Mouse (Mus musculus): ENCODE results near the gene Zfp628. TPM values are rescaled to one million over a fixed set of nuclear protein-coding genes. Genes with fewer than 3 reads are reported as not detected.

Gene Zfp628
- polyA plus RNA-seq, 1 experiment from 2014 or later, result 4.8 TPM

- H3K9me3 ChIP-seq (ENCODE audit: control insufficient read depth, low read length), result no peaks in the 10 kb centered on the region
- WGBS, result 33% methylated on average over 2 of the region's 2 CpGs
- DNase-seq (ENCODE audit: low spot score) (peak; percentile 85), ATAC-seq (replicated peaks; ENCODE audit: low FRiP score) (0 out of 2 replicates have a peak, but pooled peaks have one; percentile 26)
- H3K36me3 ChIP-seq (ENCODE audit: control insufficient read depth, insufficient read depth, low read length), result no peaks in the 10 kb centered on the region; the same call in 1 of the 2 replicates
- no peak overlapping the region for H3K4me3 ChIP-seq (ENCODE audit: low read depth, low read length)
- H3K4me2 ChIP-seq (ENCODE audit: low read depth, low read length, severe bottlenecking), result no peak overlapping the region
- no peak overlapping the region for H3K27ac ChIP-seq (ENCODE audit: low read depth, low read length)
- no peak overlapping the region for H3K9ac ChIP-seq (ENCODE audit: low read length)
- no peaks in the 10 kb centered on the region for H3K4me1 ChIP-seq (replicated peaks; ENCODE audit: control insufficient read depth, insufficient read depth, low read length)
- H3K27me3 ChIP-seq (ENCODE audit: control insufficient read depth, insufficient read depth, low read length), result no peaks in the 10 kb centered on the region
Observed at GRCm38 (mm10) chr7:4938456-4938855, 23.4 kb downstream of the Zfp628 start.

DNA sequence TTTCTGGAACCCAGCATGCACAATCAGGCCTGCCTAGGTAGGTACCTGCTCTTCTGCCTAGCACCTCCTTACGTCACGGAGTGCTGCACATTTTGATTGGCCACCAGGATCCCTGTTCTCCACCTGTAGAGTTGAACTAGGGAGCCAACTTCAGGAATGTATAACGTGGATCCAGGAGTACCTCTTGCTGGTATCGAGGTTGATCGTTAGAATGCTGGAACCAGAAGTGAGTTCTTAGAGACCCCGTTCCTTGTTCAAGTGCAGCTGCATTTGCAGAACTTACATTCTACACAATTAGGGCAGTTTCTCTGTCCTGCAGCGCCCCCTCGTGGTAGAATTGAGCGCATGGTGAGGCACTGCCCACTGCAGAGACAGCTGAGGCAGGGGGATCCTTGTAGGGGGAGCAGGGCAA lies 25.1 kb downstream of the Zfp628 start:
- Histone ChIP-seq H3K36me3 (ENCODE audit: control insufficient read depth, insufficient read depth, low read length) (no peaks in the 10 kb centered on the region), H3K4me2 (ENCODE audit: low read depth, low read length, severe bottlenecking) (no peak overlapping the region), H3K4me1 (replicated peaks; ENCODE audit: control insufficient read depth, insufficient read depth, low read length) (no peaks in the 10 kb centered on the region), H3K27ac (ENCODE audit: low read depth, low read length) (no peak overlapping the region), H3K9me3 (ENCODE audit: control insufficient read depth, low read length) (no peaks in the 10 kb centered on the region), H3K9ac (ENCODE audit: low read length) (no peak overlapping the region), H3K27me3 (ENCODE audit: control insufficient read depth, insufficient read depth, low read length) (no peaks in the 10 kb centered on the region), H3K4me3 (ENCODE audit: low read depth, low read length) (no peak overlapping the region)
- ATAC-seq (replicated peaks; ENCODE audit: low FRiP score) (peak; percentile 39; the same call in 1 of the 2 replicates), DNase-seq (ENCODE audit: low spot score) (peak; percentile 90)
- WGBS, result 22% methylated on average over 9 of the region's 9 CpGs

DNA sequence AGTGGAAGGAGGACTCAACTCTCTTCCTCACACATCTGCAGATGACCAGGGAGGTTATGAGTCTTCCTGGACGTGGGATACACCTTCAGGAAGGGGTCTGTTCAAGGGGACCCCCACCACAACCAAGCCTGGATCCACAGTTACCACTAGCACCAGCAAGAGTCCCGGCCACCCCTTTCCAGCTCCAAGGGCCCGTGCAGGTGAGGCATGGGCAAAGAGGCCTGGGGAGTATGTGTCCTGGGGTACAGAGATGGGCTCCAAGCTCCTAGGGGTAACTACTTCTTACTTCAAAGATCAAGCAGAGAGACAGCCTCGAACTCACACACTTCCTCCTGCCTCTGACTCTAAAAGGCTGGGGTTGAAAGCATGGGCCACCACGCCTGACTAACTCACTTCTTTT lies 27.7 kb downstream of the Zfp628 start:
- Histone ChIP-seq H3K27ac (ENCODE audit: low read depth, low read length) (no peak overlapping the region), H3K4me1 (replicated peaks; ENCODE audit: control insufficient read depth, insufficient read depth, low read length) (no peaks in the 10 kb centered on the region), H3K9me3 (ENCODE audit: control insufficient read depth, low read length) (no peaks in the 10 kb centered on the region), H3K27me3 (ENCODE audit: control insufficient read depth, insufficient read depth, low read length) (no peaks in the 10 kb centered on the region), H3K9ac (ENCODE audit: low read length) (no peak overlapping the region), H3K4me3 (ENCODE audit: low read depth, low read length) (no peak overlapping the region), H3K4me2 (ENCODE audit: low read depth, low read length, severe bottlenecking) (no peak overlapping the region), H3K36me3 (ENCODE audit: control insufficient read depth, insufficient read depth, low read length) (no peaks in the 10 kb centered on the region)
- 62% methylated on average over 5 of the region's 5 CpGs for WGBS
- no peak for ATAC-seq (replicated peaks; ENCODE audit: low FRiP score)
- DNase-seq (ENCODE audit: low spot score), result no peak

DNA sequence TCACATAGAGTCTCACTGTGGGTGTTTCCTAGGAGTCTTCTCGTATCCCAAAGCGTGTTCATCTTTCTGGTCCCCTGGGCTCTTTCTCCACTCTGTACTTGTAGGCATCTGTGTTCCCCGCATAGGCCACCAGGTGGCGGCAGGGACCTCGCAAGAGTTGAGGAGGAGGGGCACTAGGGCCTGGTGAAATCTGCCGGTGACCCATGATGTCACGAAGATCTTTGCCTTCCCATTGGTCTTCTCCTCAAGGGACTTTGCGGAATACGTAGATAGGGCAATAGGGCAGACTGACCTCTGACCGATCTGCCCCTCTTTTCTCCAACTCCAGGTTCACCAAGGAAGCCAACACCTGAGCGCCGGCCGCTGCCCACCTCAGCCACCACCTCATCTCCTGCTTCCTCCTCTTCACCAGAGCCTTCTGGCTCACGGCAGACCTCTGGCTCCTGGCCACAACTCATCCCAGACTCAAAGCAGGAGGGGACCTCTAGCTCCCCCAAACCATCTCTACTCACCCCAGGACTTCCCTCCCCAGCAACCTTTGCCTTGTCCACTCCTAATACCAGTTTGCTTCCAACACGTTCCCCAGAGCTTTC lies 28.3 kb downstream of the Zfp628 start:
- H3K36me3 ChIP-seq (ENCODE audit: control insufficient read depth, insufficient read depth, low read length), result no peaks in the 10 kb centered on the region
- no peaks in the 10 kb centered on the region for H3K4me1 ChIP-seq (replicated peaks; ENCODE audit: control insufficient read depth, insufficient read depth, low read length)
- H3K4me3 ChIP-seq (ENCODE audit: low read depth, low read length), result peak overlapping the region; percentile 5; the same call in 1 of the 2 replicates
- H3K9ac ChIP-seq (ENCODE audit: low read length), result no peak overlapping the region
- ATAC-seq (replicated peaks; ENCODE audit: low FRiP score) (peak; percentile 71), DNase-seq (ENCODE audit: low spot score) (peak; percentile 94)
- 21% methylated on average over 15 of the region's 15 CpGs for WGBS
- no peaks in the 10 kb centered on the region for H3K27me3 ChIP-seq (ENCODE audit: control insufficient read depth, insufficient read depth, low read length)
- peak overlapping the region; percentile 29; the same call in 1 of the 2 replicates for H3K4me2 ChIP-seq (ENCODE audit: low read depth, low read length, severe bottlenecking)
- H3K27ac ChIP-seq (ENCODE audit: low read depth, low read length), result no peak overlapping the region
- no peaks in the 10 kb centered on the region for H3K9me3 ChIP-seq (ENCODE audit: control insufficient read depth, low read length)

- no peak for ATAC-seq (replicated peaks; ENCODE audit: low FRiP score)
- H3K4me2 ChIP-seq (ENCODE audit: low read depth, low read length, severe bottlenecking), result no peak overlapping the region
- H3K4me1 ChIP-seq (replicated peaks; ENCODE audit: control insufficient read depth, insufficient read depth, low read length), result no peaks in the 10 kb centered on the region
- no peak overlapping the region for H3K9ac ChIP-seq (ENCODE audit: low read length)
- WGBS, result 58% methylated on average over 2 of the region's 2 CpGs
- no peak overlapping the region for H3K4me3 ChIP-seq (ENCODE audit: low read depth, low read length)
- H3K36me3 ChIP-seq (ENCODE audit: control insufficient read depth, insufficient read depth, low read length), result no peaks in the 10 kb centered on the region
- H3K9me3 ChIP-seq (ENCODE audit: control insufficient read depth, low read length), result no peaks in the 10 kb centered on the region
- no peaks in the 10 kb centered on the region for H3K27me3 ChIP-seq (ENCODE audit: control insufficient read depth, insufficient read depth, low read length)
- DNase-seq (ENCODE audit: low spot score), result no peak
- H3K27ac ChIP-seq (ENCODE audit: low read depth, low read length), result no peak overlapping the region
Observed at GRCm38 (mm10) chr7:4947855-4948254, 32.8 kb downstream of the Zfp628 start.

DNA sequence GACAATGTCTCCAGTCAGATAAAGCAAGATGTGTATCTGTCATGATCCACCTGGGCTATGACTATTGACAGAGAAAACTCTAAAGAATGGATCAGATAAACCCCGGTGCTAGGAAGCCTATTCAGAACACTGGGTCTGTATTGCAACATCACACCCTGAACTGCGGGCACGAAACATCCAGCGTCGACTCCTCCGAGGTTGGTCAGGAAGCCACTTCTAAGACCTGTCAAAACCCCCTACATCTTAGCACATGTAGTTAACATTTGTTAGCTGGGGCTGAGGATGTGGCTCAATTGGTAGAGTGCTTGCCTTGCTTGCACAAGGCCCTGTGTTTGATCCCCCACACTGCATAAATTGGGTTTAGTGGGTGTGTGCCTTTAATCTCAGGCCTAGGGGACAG lies 33.4 kb downstream of the Zfp628 start:
- DNase-seq (ENCODE audit: low spot score), result no peak
- Histone ChIP-seq H3K36me3 (ENCODE audit: control insufficient read depth, insufficient read depth, low read length) (no peaks in the 10 kb centered on the region), H3K27ac (ENCODE audit: low read depth, low read length) (no peak overlapping the region), H3K9ac (ENCODE audit: low read length) (no peak overlapping the region), H3K9me3 (ENCODE audit: control insufficient read depth, low read length) (no peaks in the 10 kb centered on the region), H3K4me3 (ENCODE audit: low read depth, low read length) (no peak overlapping the region), H3K4me2 (ENCODE audit: low read depth, low read length, severe bottlenecking) (no peak overlapping the region), H3K4me1 (replicated peaks; ENCODE audit: control insufficient read depth, insufficient read depth, low read length) (no peaks in the 10 kb centered on the region), H3K27me3 (ENCODE audit: control insufficient read depth, insufficient read depth, low read length) (no peaks in the 10 kb centered on the region)
- ATAC-seq (replicated peaks; ENCODE audit: low FRiP score), result no peak
- 89% methylated on average over 6 of the region's 6 CpGs for WGBS

- ATAC-seq (replicated peaks; ENCODE audit: low FRiP score), result no peak
- H3K4me3 ChIP-seq (ENCODE audit: low read depth, low read length), result no peak overlapping the region
- H3K9me3 ChIP-seq (ENCODE audit: control insufficient read depth, low read length), result no peaks in the 10 kb centered on the region
- no peak overlapping the region for H3K9ac ChIP-seq (ENCODE audit: low read length)
- no peak overlapping the region for H3K4me2 ChIP-seq (ENCODE audit: low read depth, low read length, severe bottlenecking)
- no peaks in the 10 kb centered on the region for H3K4me1 ChIP-seq (replicated peaks; ENCODE audit: control insufficient read depth, insufficient read depth, low read length)
- DNase-seq (ENCODE audit: low spot score), result no peak
- H3K36me3 ChIP-seq (ENCODE audit: control insufficient read depth, insufficient read depth, low read length), result no peaks in the 10 kb centered on the region
- no peak overlapping the region for H3K27ac ChIP-seq (ENCODE audit: low read depth, low read length)
- H3K27me3 ChIP-seq (ENCODE audit: control insufficient read depth, insufficient read depth, low read length), result no peaks in the 10 kb centered on the region
- 89% methylated on average over 19 of the region's 19 CpGs for WGBS
Observed at GRCm38 (mm10) chr7:4950561-4951342, 35.7 kb downstream of the Zfp628 start.

GRCm38 (mm10) chr7:4953815-4954445 lies 38.9 kb downstream of the Zfp628 start:
- Histone ChIP-seq H3K27ac (ENCODE audit: low read depth, low read length) (no peak overlapping the region), H3K4me1 (replicated peaks; ENCODE audit: control insufficient read depth, insufficient read depth, low read length) (no peaks in the 10 kb centered on the region), H3K36me3 (ENCODE audit: control insufficient read depth, insufficient read depth, low read length) (no peaks in the 10 kb centered on the region), H3K4me3 (ENCODE audit: low read depth, low read length) (no peak overlapping the region), H3K9ac (ENCODE audit: low read length) (no peak overlapping the region), H3K27me3 (ENCODE audit: control insufficient read depth, insufficient read depth, low read length) (no peaks in the 10 kb centered on the region), H3K9me3 (ENCODE audit: control insufficient read depth, low read length) (no peaks in the 10 kb centered on the region), H3K4me2 (ENCODE audit: low read depth, low read length, severe bottlenecking) (no peak overlapping the region)
- ATAC-seq (replicated peaks; ENCODE audit: low FRiP score) (no peak), DNase-seq (ENCODE audit: low spot score) (no peak)
- whole genome bisulfite sequencing, result 30% methylated on average over 10 of the region's 10 CpGs
